Mouse (Mus musculus): ENCODE data around the gene Slc22a7. TPM values are rescaled to one million over a fixed set of nuclear protein-coding genes. Genes with fewer than 3 reads are reported as not detected.

The Slc22a7 gene
- polyA plus RNA-seq, 1 experiment, result 0.27 TPM

DNA sequence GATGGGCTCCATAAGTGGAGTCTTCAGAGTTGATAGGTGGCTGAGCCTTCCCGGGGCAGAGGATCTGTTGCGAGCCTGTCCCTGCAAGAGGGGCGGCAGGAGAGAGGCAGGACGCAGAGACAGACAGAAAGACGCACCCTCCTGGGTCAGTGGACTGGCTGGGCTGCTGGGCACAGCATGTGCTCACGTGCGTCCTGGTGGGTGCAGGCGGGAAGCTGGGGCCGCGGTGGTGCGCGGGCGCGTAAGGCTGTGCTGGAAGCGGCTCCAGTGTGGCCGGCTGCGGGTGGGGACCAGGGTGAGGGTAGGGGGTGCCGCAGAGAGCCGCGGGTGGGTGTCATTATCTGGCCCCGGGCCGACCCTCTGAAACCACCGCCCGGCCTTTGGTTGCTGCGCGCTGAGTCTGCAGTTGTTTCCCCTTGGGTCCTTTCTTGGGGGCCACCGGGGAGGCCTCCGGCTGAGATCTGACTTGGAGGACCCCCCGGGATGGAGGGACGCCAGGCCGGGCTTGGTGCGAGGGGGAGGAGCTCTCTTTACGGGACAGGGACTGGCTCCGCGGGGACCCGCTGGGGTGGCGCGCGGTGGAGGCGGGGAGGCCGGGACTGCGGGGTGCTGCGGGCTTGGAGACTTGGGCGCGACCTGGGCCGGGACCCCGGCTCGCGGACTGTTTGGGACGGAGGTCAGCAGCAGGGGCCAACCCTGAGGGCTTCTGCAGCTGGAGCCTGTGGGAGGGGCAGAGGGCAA lies 6.8 kb upstream of the Slc22a7 start:
- Histone ChIP-seq H3K4me3 (ENCODE audit: insufficient read depth, low read length) (no peak overlapping the region), H3K4me1 (ENCODE audit: control insufficient read depth, insufficient read depth, low read length) (no peaks in the 10 kb centered on the region), H3K27ac (ENCODE audit: insufficient read depth, low read length) (no peak overlapping the region)
- no peak for TF ChIP-seq POLR2A (IDR thresholded peaks at IDR 0.05; ENCODE audit: extremely low read depth, insufficient read depth, low read length)
- no peak for TF ChIP-seq CTCF (IDR thresholded peaks at IDR 0.05; ENCODE audit: extremely low read depth, insufficient read depth, low read length)

DNA sequence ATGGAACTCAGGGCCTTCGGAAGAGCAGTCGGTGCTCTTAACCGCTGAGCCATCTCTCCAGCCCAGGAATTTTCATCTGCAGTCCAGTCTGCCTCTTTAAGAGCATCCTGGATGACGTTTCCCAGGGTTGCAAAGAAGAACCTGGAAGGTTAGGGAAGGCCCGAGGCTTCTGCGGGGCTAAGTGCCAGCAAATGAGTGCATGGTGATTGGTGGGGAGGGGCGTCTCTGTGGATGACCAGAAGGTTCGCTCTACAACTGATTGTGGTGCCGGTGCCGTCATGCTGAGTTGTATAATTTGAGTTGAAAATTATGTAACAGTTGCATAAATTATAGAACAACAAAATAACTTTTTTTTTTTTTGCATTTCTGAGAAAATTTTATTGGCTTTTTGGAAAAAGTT lies 919 bp upstream of the Slc22a7 start:
- H3K4me3 ChIP-seq (ENCODE audit: insufficient read depth, low read length), result no peak overlapping the region
- H3K27ac ChIP-seq (ENCODE audit: insufficient read depth, low read length), result no peak overlapping the region
- no peak for TF ChIP-seq CTCF (IDR thresholded peaks at IDR 0.05; ENCODE audit: extremely low read depth, insufficient read depth, low read length)
- no peak for TF ChIP-seq POLR2A (IDR thresholded peaks at IDR 0.05; ENCODE audit: extremely low read depth, insufficient read depth, low read length)
- no peaks in the 10 kb centered on the region for H3K4me1 ChIP-seq (ENCODE audit: control insufficient read depth, insufficient read depth, low read length)

DNA sequence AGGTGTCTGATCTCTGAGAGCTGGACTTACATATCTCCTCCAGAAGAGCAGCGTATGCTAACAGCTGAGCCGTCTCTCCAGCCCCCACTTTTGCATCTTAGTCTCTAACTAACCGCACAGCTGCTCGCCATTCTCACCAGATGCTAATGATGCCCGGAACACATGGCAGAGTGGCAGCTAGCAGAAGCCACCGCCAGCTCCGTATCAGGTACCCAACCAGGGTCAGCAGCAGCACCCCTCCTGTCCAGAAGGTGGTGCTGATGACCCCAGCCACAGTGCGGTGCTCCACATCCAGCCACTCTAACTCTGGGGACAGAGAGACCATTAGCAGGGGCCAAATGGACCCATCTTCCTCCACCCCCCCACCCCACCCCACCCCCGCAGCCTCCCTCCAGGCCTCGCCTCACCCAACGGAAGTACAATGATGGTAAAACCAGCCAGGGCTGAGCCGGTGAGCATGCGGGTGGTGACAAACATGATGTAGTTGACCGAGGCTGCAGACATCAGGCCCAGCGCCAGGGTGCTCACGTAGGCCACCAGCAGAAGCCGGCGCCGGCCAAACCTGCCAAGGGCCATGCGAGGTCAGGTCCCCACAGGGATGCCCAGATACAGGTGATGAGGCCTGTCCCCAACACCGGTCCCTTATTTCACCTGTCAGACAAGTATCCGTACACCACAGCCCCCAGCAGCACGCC lies 1.4 kb downstream of the Slc22a7 start:
- TF ChIP-seq POLR2A (IDR thresholded peaks at IDR 0.05; ENCODE audit: extremely low read depth, insufficient read depth, low read length) (no peak), CTCF (IDR thresholded peaks at IDR 0.05; ENCODE audit: extremely low read depth, insufficient read depth, low read length) (peak; percentile 26; the same call in 1 of the 2 replicates)
- H3K27ac ChIP-seq (ENCODE audit: insufficient read depth, low read length), result no peak overlapping the region
- no peaks in the 10 kb centered on the region for H3K4me1 ChIP-seq (ENCODE audit: control insufficient read depth, insufficient read depth, low read length)
- no peak overlapping the region for H3K4me3 ChIP-seq (ENCODE audit: insufficient read depth, low read length)

DNA sequence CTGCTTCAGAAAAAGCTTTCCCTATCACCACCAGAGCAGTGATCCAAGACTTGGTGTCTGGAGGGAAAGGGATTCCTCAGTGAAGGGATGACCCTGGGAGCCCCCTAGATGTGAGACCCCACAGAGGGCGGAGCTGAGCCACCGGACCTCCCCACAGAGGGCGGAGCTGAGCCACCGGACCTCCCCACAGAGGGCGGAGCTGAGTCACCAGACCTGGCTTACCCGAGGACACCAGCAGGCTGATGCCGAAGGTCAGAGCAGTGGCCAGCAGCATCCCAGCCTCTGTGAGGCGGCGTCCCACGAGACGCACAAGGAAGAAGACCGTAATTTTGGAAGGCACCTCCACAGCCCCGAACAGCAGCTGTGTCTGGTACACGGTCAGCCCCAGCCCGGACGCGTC lies 4.6 kb downstream of the Slc22a7 start:
- Histone ChIP-seq H3K4me1 (ENCODE audit: control insufficient read depth, insufficient read depth, low read length) (no peaks in the 10 kb centered on the region), H3K27ac (ENCODE audit: insufficient read depth, low read length) (no peak overlapping the region), H3K4me3 (ENCODE audit: insufficient read depth, low read length) (no peak overlapping the region)
- TF ChIP-seq POLR2A (IDR thresholded peaks at IDR 0.05; ENCODE audit: extremely low read depth, insufficient read depth, low read length) (no peak), CTCF (IDR thresholded peaks at IDR 0.05; ENCODE audit: extremely low read depth, insufficient read depth, low read length) (no peak)

DNA sequence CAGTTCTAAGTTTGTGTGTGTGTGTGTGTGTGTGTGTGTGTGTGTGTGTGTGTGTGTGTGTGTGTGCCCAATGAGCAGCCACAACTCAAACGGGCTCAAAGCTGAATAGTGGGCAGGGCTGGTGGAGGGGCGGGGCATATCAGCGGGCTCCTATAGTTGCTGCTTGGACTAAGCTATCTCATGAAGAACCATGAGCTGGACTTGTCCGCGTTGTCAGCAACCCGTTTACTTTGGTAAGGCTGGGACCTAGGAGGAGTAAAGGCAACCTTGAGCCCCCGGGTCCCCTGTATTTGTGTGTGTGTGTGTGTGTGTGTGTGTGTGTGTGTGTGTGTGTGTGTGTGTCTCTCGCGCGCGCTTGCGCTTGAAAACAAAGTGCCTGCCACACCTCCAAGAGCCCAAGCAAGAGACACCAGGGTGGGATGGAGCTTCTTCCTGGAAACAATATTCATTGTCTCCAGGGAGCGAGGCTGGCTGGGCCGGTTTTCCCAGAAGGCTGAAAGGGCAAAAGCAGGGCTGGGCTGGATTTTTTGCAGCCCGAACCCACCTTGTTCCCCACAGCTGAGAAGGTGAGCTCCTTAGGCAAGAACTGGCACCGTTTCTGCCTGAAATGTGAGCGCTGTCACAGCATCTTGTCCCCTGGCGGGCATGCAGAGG lies 9.4 kb downstream of the Slc22a7 start, which contains the start of gene Crip3:
Crip3 (plus strand) TSS at position 166 of the 654 bp plus-strand sequence.
- TF ChIP-seq CTCF (IDR thresholded peaks at IDR 0.05; ENCODE audit: extremely low read depth, insufficient read depth, low read length) (no peak), POLR2A (IDR thresholded peaks at IDR 0.05; ENCODE audit: extremely low read depth, insufficient read depth, low read length) (no peak)
- no peak within 1 kb of the TSS for H3K27ac ChIP-seq (ENCODE audit: insufficient read depth, low read length)
- H3K4me3 ChIP-seq (ENCODE audit: insufficient read depth, low read length), result no peak within 1 kb of the TSS
- H3K4me1 ChIP-seq (ENCODE audit: control insufficient read depth, insufficient read depth, low read length), result no peaks in the 10 kb centered on the region

DNA sequence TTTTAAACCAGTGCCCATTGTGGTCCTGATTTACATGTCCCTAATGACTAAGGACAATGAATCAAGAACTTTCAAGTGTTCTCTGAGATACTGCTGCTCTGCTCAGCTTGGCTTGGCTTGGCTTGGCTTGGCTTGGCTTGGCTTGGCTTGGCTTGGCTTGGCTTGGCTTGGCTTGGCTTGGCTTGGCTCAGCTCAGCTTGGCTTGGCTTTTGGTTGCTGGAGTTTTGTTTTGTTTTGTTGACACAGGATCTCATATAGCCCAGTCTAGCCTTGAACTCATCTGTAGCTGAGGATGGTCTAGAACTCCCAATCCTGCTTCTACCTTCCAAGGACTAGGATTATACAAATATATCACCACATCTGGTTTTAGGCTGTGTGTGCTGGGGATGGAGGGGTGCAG lies 11.8 kb downstream of the Slc22a7 start:
- no peak for TF ChIP-seq POLR2A (IDR thresholded peaks at IDR 0.05; ENCODE audit: extremely low read depth, insufficient read depth, low read length)
- no peak for TF ChIP-seq CTCF (IDR thresholded peaks at IDR 0.05; ENCODE audit: extremely low read depth, insufficient read depth, low read length)
- Histone ChIP-seq H3K4me3 (ENCODE audit: insufficient read depth, low read length) (no peak overlapping the region), H3K4me1 (ENCODE audit: control insufficient read depth, insufficient read depth, low read length) (no peaks in the 10 kb centered on the region), H3K27ac (ENCODE audit: insufficient read depth, low read length) (no peak overlapping the region)

DNA sequence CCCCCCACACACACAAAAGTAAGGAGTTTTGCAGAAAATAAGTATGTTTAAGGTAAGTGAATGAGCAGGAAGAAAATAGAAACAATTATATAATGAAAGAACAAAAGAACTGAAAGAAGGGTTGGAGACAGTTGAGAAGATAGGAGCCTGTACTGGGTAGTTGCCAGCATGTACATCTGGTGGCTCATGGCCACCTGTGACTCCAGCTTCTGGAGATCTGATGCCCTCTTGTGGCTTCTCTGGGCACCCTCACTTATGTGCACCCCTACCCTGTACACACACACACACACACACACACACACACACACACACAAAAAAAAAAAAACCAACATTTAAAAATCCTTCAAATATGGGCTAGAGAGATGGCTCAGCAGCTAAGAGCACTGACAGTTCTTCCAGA lies 18.5 kb downstream of the Slc22a7 start:
- H3K27ac ChIP-seq (ENCODE audit: insufficient read depth, low read length), result no peak overlapping the region
- H3K4me1 ChIP-seq (ENCODE audit: control insufficient read depth, insufficient read depth, low read length), result no peaks in the 10 kb centered on the region
- no peak overlapping the region for H3K4me3 ChIP-seq (ENCODE audit: insufficient read depth, low read length)
- TF ChIP-seq CTCF (IDR thresholded peaks at IDR 0.05; ENCODE audit: extremely low read depth, insufficient read depth, low read length), result no peak
- TF ChIP-seq POLR2A (IDR thresholded peaks at IDR 0.05; ENCODE audit: extremely low read depth, insufficient read depth, low read length), result no peak

DNA sequence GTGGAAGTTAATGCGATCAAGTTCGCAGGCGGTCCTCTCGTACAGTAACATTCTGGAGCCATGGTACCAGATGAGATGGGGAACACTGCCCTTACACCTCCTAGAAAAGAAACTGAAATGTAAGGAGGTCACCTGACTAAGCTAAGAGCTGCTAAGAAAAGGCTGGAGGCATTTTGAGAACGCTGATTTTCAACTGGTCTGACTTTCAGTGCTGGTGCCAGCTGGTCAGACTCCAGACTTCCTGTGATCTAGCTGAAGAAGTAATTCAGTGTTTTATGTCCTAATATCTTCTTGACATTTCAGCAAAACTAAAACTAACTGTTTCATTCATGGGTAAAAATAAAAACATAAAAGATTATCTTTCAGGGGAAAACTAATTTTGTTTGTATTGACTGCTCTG lies 19.6 kb downstream of the Slc22a7 start:
- Histone ChIP-seq H3K4me3 (ENCODE audit: insufficient read depth, low read length) (no peak overlapping the region), H3K27ac (ENCODE audit: insufficient read depth, low read length) (no peak overlapping the region), H3K4me1 (ENCODE audit: control insufficient read depth, insufficient read depth, low read length) (no peaks in the 10 kb centered on the region)
- TF ChIP-seq POLR2A (IDR thresholded peaks at IDR 0.05; ENCODE audit: extremely low read depth, insufficient read depth, low read length), result no peak
- no peak for TF ChIP-seq CTCF (IDR thresholded peaks at IDR 0.05; ENCODE audit: extremely low read depth, insufficient read depth, low read length)

DNA sequence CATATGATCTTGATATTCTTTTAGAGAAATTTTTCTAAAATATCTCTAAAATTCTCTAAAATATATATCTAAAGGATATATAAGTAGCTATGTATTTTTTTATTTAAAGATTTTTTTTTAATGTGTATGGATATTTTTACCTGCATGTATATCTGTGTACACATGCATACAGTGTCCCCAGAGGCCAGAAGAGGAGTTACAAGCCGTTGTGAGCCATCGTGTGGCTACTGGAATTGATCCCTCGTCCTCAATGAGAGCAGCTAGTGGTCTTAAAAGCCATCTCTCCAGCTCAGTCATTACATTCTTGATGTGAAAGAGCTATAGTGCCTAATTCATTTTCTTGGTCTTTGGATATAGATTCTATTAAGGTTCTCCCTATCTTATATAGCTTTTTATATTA lies 29.8 kb downstream of the Slc22a7 start:
- no peak overlapping the region for H3K4me3 ChIP-seq (ENCODE audit: insufficient read depth, low read length)
- H3K27ac ChIP-seq (ENCODE audit: insufficient read depth, low read length), result no peak overlapping the region
- no peak for TF ChIP-seq POLR2A (IDR thresholded peaks at IDR 0.05; ENCODE audit: extremely low read depth, insufficient read depth, low read length)
- peak; percentile 47 for TF ChIP-seq CTCF (IDR thresholded peaks at IDR 0.05; ENCODE audit: extremely low read depth, insufficient read depth, low read length)
- no peaks in the 10 kb centered on the region for H3K4me1 ChIP-seq (ENCODE audit: control insufficient read depth, insufficient read depth, low read length)

Data from cortical plate, adult 2 months (tissue).